Mouse (Mus musculus) layer of hippocampus, adult 2 months (tissue): ENCODE data around the gene Disp2. TPM values are rescaled to one million over a fixed set of nuclear protein-coding genes. Genes with fewer than 3 reads are reported as not detected.

Experiments used
- DNase-seq, 2 experiments: peaks; one replicate each; pipeline ENCODE4 v3.0.0; 2022; ENCODE audit warnings: low spot score in 2 of 2
- H3K27ac ChIP-seq: fragments of 200-600 bp; 2 replicates; pipeline ENCODE4 v1.8.1; 2022
- H3K4me3 ChIP-seq: fragments of 200-600 bp; 2 replicates; pipeline ENCODE4 v1.8.1; 2022; ENCODE audit warnings: mild to moderate bottlenecking
- CTCF ChIP-seq: fragments of 200-600 bp; conservative IDR thresholded peaks from 2 replicates; pipeline ENCODE4 v1.8.1; 2022; ENCODE audit warnings: antibody characterized with exemption, mild to moderate bottlenecking, moderate library complexity
- total RNA-seq, 2 experiments: library from RNA; stranded (reverse); gene quantifications; 2 replicates each; pipeline ENCODE4 v1.2.3; 2021

The Disp2 gene
- total RNA-seq, 2 experiments from 2014 or later: 263 to 273 TPM

DNA sequence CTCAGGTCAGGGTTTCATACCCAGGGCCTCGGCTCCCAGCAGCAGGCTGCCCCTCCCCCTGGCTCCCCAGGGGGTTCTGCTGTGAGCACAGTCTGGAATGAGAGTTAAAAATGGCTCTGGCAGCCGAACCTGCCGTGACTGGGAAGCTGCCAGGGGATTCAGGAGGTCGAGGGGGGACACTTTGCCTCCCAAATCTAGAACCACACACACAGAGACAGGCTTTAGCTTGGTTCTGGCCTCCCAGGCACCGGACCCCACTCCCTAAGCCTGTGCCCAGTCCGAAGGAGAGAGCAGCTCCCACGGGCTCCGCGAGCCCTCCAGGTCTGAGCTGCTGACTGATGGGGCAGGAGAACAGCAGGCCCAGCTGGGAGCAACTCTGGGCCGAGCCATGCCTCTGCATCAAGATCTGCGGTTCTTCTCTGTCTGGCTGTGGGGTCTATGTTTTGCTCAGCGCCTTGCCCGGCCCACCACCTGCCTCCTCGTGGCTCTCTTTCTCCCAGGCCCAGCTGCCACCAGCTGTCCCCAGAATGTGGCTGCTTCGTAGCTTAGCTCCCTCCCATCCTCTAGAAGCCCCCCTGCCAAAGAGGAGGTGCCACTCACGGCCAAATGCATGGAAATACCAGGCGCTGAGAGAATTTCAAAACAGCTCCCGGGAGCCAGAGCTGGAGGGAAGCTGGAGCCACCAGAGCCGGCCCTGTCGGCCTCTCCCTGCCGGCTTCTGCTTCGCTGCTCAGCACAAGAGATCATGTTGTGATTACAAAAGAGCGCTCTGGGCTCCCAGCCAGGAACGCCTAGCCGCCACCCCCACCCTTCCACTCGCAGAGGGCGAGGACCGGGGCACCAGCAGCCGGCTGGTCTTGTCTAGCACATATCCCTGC is 17.4 kb upstream of the Disp2 start, which contains the start of gene Ccdc9b:
Ccdc9b (minus strand) TSS at position 756 of the 878 bp plus-strand sequence.
- TF ChIP-seq CTCF: 0 out of 2 replicates have a peak, but pooled peaks have one; percentile 6
- DNase-seq: peak; percentile 86
- peak within 1 kb of the TSS; percentile 48 for H3K4me3 ChIP-seq
- H3K27ac ChIP-seq: peak within 1 kb of the TSS; percentile 99

DNA sequence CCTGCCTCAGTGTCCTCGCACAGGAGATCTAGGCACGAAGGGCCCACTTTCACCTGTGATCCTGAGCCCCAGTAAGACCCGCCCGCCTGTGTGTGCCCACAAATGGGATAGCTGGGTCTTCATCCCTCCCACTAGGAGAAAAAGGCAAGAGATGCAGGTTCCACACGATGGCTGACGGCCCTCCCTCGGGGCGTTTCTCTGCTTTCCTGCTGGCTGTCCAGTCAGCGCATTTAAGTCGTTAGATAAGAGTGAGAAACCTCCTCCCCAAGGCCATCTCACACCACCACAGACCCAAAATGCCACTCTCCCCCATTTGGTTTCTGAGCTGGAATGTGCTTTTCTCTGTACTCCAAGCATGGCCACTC is 16.8 kb upstream of the Disp2 start:
- peak overlapping the region; percentile 48 for H3K4me3 ChIP-seq
- TF ChIP-seq CTCF: no peak
- DNase-seq: no peak
- H3K27ac ChIP-seq: peak overlapping the region; percentile 99

GRCm38 (mm10) chr2:118763469-118763868 is 16.1 kb upstream of the Disp2 start:
- DNase-seq: peak in 1 of 2 experiments; percentile 85
- peak overlapping the region; percentile 99 for H3K27ac ChIP-seq
- TF ChIP-seq CTCF: no peak
- H3K4me3 ChIP-seq: no peak overlapping the region

- DNase-seq: peak; percentile 61 to 74
Observed at GRCm38 (mm10) chr2:118764094-118764831, 15.3 kb upstream of the Disp2 start.

GRCm38 (mm10) chr2:118764875-118765274 is 14.6 kb upstream of the Disp2 start:
- DNase-seq: no peak
- Histone ChIP-seq H3K27ac (no peak overlapping the region), H3K4me3 (no peak overlapping the region)
- no peak for TF ChIP-seq CTCF

More at GRCm38 (mm10) chr2:118764094-118764831, 15.3 kb upstream of the Disp2 start:
- Histone ChIP-seq H3K4me3 (no peak overlapping the region), H3K27ac (peak overlapping the region; percentile 77)
- TF ChIP-seq CTCF: peak; percentile 85

GRCm38 (mm10) chr2:118766041-118767033 is 13.2 kb upstream of the Disp2 start:
- Histone ChIP-seq H3K27ac (no peak overlapping the region), H3K4me3 (no peak overlapping the region)
- DNase-seq: no peak
- TF ChIP-seq CTCF: peak; percentile 19; the same call in 1 of the 2 replicates

DNA sequence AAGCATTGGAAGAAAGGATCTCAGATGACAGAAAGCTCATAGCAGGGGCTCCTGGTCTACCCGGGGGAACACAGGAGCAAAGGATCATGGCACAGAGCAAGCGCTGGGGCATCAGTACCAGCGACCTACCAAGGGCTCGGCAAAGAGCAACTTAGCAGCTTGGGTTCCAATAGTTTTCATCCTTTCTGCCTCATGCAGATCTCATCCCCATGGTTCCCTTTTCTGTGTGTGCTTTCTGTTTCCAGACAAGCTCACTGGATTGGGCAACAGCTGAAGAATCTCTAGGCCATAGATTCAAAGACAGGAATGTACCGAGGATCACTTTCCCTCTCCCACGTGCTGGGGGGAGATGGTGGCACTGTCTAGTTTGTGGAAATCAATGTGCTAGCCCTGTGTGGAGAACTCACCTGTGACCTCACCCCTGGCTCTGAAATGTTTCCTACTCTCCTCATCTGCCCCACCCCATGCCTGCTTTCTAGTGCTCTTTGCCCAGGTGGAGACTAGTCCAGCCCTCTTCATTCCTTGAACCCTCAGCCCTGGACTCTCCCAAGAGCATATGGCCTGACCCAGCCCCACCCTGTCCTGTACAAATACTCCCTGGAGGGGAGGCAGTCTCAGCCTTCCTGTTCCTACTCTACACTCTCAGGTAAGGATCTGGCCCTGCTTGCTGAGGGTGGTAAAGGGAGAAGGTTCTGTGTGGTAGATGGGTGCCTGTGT is 7.2 kb upstream of the Disp2 start, which contains the start of gene Phgr1:
Phgr1 (plus strand) TSS at position 612 of the 717 bp plus-strand sequence.
- no peak for DNase-seq
- TF ChIP-seq CTCF: no peak
- Histone ChIP-seq H3K27ac (no peak within 1 kb of the TSS), H3K4me3 (no peak within 1 kb of the TSS)

GRCm38 (mm10) chr2:118774536-118774935 is 5.0 kb upstream of the Disp2 start:
- DNase-seq: no peak
- TF ChIP-seq CTCF: no peak
- no peak overlapping the region for H3K27ac ChIP-seq
- no peak overlapping the region for H3K4me3 ChIP-seq

DNA sequence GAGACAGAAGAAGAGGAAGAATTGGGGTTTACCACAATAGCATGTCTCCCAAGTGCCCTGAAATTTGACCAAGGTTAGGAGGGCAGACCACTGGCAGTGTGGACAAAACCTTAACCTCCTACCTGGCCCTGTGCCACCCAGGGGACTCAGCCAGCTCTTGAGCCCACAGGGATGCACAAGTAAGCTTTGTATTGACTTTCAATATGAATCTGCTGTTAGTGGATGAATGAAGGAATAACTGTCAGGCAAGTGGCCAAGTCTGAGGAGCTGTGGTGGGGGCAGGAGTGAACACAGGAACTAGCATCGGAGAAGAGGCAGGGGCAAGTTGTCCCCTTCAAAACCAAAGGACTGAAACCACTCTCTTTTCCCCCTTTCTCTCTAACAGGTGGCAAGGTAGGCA is 4.1 kb upstream of the Disp2 start:
- no peak for DNase-seq
- H3K27ac ChIP-seq: peak overlapping the region; percentile 67
- no peak overlapping the region for H3K4me3 ChIP-seq
- no peak for TF ChIP-seq CTCF

GRCm38 (mm10) chr2:118775846-118776245 is 3.7 kb upstream of the Disp2 start:
- TF ChIP-seq CTCF: no peak
- peak overlapping the region; percentile 83 for H3K27ac ChIP-seq
- no peak overlapping the region for H3K4me3 ChIP-seq
- DNase-seq: peak; percentile 75 to 85

DNA sequence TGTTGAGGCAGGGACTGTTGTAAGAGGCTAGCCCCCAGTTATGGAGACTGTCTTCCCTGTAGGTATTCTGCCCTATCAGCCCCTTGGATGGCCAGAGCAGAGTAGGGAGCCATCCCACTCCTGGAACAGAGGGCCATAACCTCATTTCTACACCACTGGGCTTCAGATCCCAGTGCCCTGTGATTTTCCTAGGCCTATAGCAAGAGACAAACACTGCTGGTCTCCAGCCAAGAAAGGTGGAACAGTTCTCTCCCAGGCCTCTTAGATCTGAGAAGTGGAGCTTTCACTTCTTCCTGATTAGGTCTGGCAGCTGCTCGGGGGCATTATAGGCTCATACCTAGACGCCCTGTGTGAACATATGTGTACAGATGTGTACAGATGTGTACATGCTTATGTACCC is 3.2 kb upstream of the Disp2 start:
- peak overlapping the region; percentile 83 for H3K27ac ChIP-seq
- DNase-seq: no peak
- no peak overlapping the region for H3K4me3 ChIP-seq
- no peak for TF ChIP-seq CTCF
